ENCODE assay signal across 23 mouse cellular contexts in genomic region chr15:31458081-31458480, GRCm38 (mm10). TPM values are rescaled to one million over a fixed set of nuclear protein-coding genes. Genes with fewer than 3 reads are reported as not detected.
A peak's percentile ranks its signal among the peaks of the same experiment; 100 is the strongest.
DNase-seq lines count a peak whose midpoint lies in the region; ATAC-seq and TF ChIP-seq lines count a peak whose summit lies in the region.
"Had no signal": no experiment of that assay in that cellular context is flagged by ENCODE, and none has a peak within 500 bp of the region (broad histone marks: within the 10 kb centered on the region; RNA-seq: fewer than 3 reads in every experiment).

No protein-coding gene starts in this region.

- H3K4me3 ChIP-seq in liver, adult 2 months (ENCODE audit: insufficient read depth, low read depth, low read length): no peak overlapping the region
- no peak overlapping the region for H3K4me3 ChIP-seq in forebrain, embryonic 11.5 days (ENCODE audit: low read depth, low read length)
- H3K4me3 ChIP-seq: forebrain, embryonic 10.5 days; gastrocnemius, adult 2 months; heart, adult 2 months; hindbrain, embryonic 12.5 days; hindbrain, embryonic 15.5 days had no signal

- H3K4me2 ChIP-seq in forebrain, embryonic 11.5 days (ENCODE audit: low read depth, low read length, severe bottlenecking): no peak overlapping the region
- H3K4me2 ChIP-seq: heart, embryonic 11.5 days; hindbrain, embryonic 12.5 days; hindbrain, embryonic 15.5 days had no signal

- H3K9ac ChIP-seq in liver, adult 2 months (ENCODE audit: low read depth, low read length): no peak overlapping the region
- no peak overlapping the region for H3K9ac ChIP-seq in forebrain, embryonic 11.5 days (ENCODE audit: low read length)
- H3K9ac ChIP-seq: forebrain, postnatal 0 days; hindbrain, embryonic 12.5 days; hindbrain, embryonic 15.5 days had no signal

- H3K27me3 ChIP-seq in liver, adult 2 months (ENCODE audit: control insufficient read depth, insufficient read depth, low read length): no peaks in the 10 kb centered on the region
- no peaks in the 10 kb centered on the region for H3K27me3 ChIP-seq in forebrain, embryonic 11.5 days (ENCODE audit: control insufficient read depth, insufficient read depth, low read length)
- H3K27me3 ChIP-seq: hindbrain, embryonic 12.5 days; hindbrain, embryonic 15.5 days had no signal

- ATAC-seq in forebrain, embryonic 11.5 days (replicated peaks; ENCODE audit: low FRiP score): no peak
- ATAC-seq: CD4-positive, CD25-positive, alpha-beta regulatory T cell, adult 4 months; forebrain, embryonic 14.5 days; forebrain, postnatal 0 days; intestine, postnatal 0 days had no signal

- H3K36me3 ChIP-seq in liver, adult 2 months (ENCODE audit: control insufficient read depth, insufficient read depth, low read length): peaks cover 48% of the 10 kb centered on the region
- H3K36me3 ChIP-seq in forebrain, embryonic 11.5 days (ENCODE audit: control insufficient read depth, insufficient read depth, low read length): peaks cover 8% of the 10 kb centered on the region; the same call in 1 of the 2 replicates

- peak; percentile 37 for DNase-seq in liver, adult 2 months (ENCODE audit: extremely low read depth, low read depth, low spot score)
- no peak for DNase-seq in liver
- DNase-seq in adrenal gland, adult 2 months: peak; percentile 85
- DNase-seq in adrenal gland, postnatal 10 days: peak; percentile 56
- peak; percentile 68 to 84 for DNase-seq in adrenal gland, postnatal 36 days
- no peak for DNase-seq in thymus, postnatal 14 days
- no peak for DNase-seq in forebrain, embryonic 11.5 days (ENCODE audit: low spot score)
- DNase-seq: cerebellum, adult 18-20 months; cerebellum, adult 9-10 months; cerebellum, postnatal 14 days; forebrain, postnatal 0 days; gastrocnemius, adult 2 months; gastrocnemius, postnatal 25 days; heart, adult 2 months had no signal

- TF ChIP-seq POLR2A in liver, adult 2 months (IDR thresholded peaks at IDR 0.05; ENCODE audit: extremely low read depth, insufficient read depth, low read length): no peak

- no peaks in the 10 kb centered on the region for H3K9me3 ChIP-seq in forebrain, embryonic 11.5 days (ENCODE audit: control insufficient read depth, low read length)
- H3K9me3 ChIP-seq: forebrain, embryonic 10.5 days; hindbrain, embryonic 12.5 days; hindbrain, embryonic 15.5 days had no signal

- 35% methylated on average over 7 of the region's 7 CpGs for WGBS in liver, adult 2 months
- WGBS in forebrain, embryonic 11.5 days: 91% methylated on average over 7 of the region's 7 CpGs

- H3K27ac ChIP-seq in liver, adult 2 months (replicated peaks; ENCODE audit: insufficient read depth, low read depth, low read length): no peak overlapping the region
- no peak overlapping the region for H3K27ac ChIP-seq in forebrain, embryonic 11.5 days (ENCODE audit: low read depth, low read length)
- H3K27ac ChIP-seq: forebrain, embryonic 10.5 days; gastrocnemius, adult 2 months; heart, adult 2 months; hindbrain, embryonic 12.5 days; hindbrain, embryonic 15.5 days had no signal

- H3K4me1 ChIP-seq in liver, adult 2 months (ENCODE audit: control insufficient read depth, insufficient read depth, low read length): peaks cover 8% of the 10 kb centered on the region
- no peaks in the 10 kb centered on the region for H3K4me1 ChIP-seq in forebrain, embryonic 11.5 days (replicated peaks; ENCODE audit: control insufficient read depth, insufficient read depth, low read length)

- no peaks in the 10 kb centered on the region; the same call in 1 of the 2 replicates for H3K79me2 ChIP-seq in liver, adult 2 months (ENCODE audit: control insufficient read depth, insufficient read depth, low read length)

- no peak for TF ChIP-seq CTCF in liver, adult 2 months (IDR thresholded peaks at IDR 0.05; ENCODE audit: low read depth, low read length)

RNA-seq across cellular contexts. Expression of gene Ropn1l, which starts 4.5 kb away (rescaled TPM):
- total RNA-seq in liver, adult 2 months (2014; rRNA removed): 12.1 and 13.0 TPM in 2 replicates
- polyA plus RNA-seq in liver, adult 2 months (2012; rRNA removed): 8.0 and 8.5 TPM in 2 replicates
- total RNA-seq in adrenal gland, adult 2 months (2021): 1 to 10 TPM; 1.8 to 4.2 TPM
- 10.2 and 11.3 TPM in 2 replicates for polyA plus RNA-seq in adrenal gland, adult 2 months (2012; rRNA removed)
- total RNA-seq in adrenal gland, postnatal 10 days (2021): 1 to 10 TPM; 2.6 to 3.5 TPM
- 1 to 10 TPM; 2.5 to 3.7 TPM for total RNA-seq in adrenal gland, postnatal 36 days (2021)
- polyA plus RNA-seq in forebrain, embryonic 11.5 days (2014; fragmentation: Nextera tagmentation; extraction: Ambion mirVana): 3.5 and 3.9 TPM in 2 replicates
- total RNA-seq: gastrocnemius, adult 2 months; gastrocnemius, postnatal 25 days; heart, adult 2 months; heart, postnatal 25 days; hematopoietic stem cell, adult 5-6 weeks had no signal

Comparison
In these comparisons a context has a peak if more than half of its experiments do, and no peak if none do; other contexts are left out.
1. DNase-seq: peak in liver, adult 2 months (single experiment), adrenal gland, adult 2 months (single experiment), adrenal gland, postnatal 10 days (single experiment) and adrenal gland, postnatal 36 days (2 of 2); none in liver (single experiment), thymus, postnatal 14 days (single experiment) and forebrain, embryonic 11.5 days (single experiment).